Mouse (Mus musculus) lung, embryonic 16.5 days (tissue): Measurements from ENCODE around the gene Pla2g2d. TPM values are rescaled to one million over a fixed set of nuclear protein-coding genes. Genes with fewer than 3 reads are reported as not detected.

Experiments
- ATAC-seq: fragments of 200-750 bp; cut with Nextera tagmentation; 2 replicates; pipeline ENCODE4 v1.8.0; 2017; ENCODE audit warnings: low read depth, mild to moderate bottlenecking, moderate library complexity
- H3K27ac ChIP-seq: fragments of 300-500 bp; sonication (generic); 2 replicates; pipeline ENCODE4 v1.5.1; 2014; ENCODE audit warnings: mild to moderate bottlenecking, control low read depth, low read length
- H3K27me3 ChIP-seq: fragments of 300-500 bp; sonication (generic); 2 replicates; pipeline ENCODE4 v1.6.1; 2014; ENCODE audit warnings: low read depth, low read length, mixed read lengths; ENCODE audit not compliant: control insufficient read depth, insufficient read depth
- H3K36me3 ChIP-seq: fragments of 300-500 bp; sonication (generic); 2 replicates; pipeline ENCODE4 v1.6.1; 2014; ENCODE audit warnings: low read length; ENCODE audit not compliant: control insufficient read depth, insufficient read depth
- H3K4me1 ChIP-seq: fragments of 300-500 bp; sonication (generic); replicated peaks from 2 replicates; pipeline ENCODE4 v1.6.1; 2014; ENCODE audit warnings: low read length, mixed read lengths; ENCODE audit not compliant: control insufficient read depth, insufficient read depth
- H3K4me2 ChIP-seq: fragments of 300-500 bp; sonication (generic); 2 replicates; pipeline ENCODE4 v1.6.1; 2014; ENCODE audit warnings: low read depth, low read length, control low read depth
- H3K4me3 ChIP-seq: fragments of 300-500 bp; sonication (generic); 2 replicates; pipeline ENCODE4 v1.5.1; 2014; ENCODE audit warnings: mild to moderate bottlenecking, low read length, control low read depth
- H3K9ac ChIP-seq: fragments of 300-500 bp; sonication (generic); 2 replicates; pipeline ENCODE4 v1.6.1; 2014; ENCODE audit warnings: low read length, control low read depth
- H3K9me3 ChIP-seq: fragments of 300-500 bp; sonication (generic); 2 replicates; pipeline ENCODE4 v1.6.1; 2016; ENCODE audit warnings: low read length; ENCODE audit not compliant: control insufficient read depth
- WGBS: fragments of 180-500 bp; shearing (Covaris S2); extraction: QIAGEN DNeasy Blood & Tissue Kit; methylation state at CpG from one replicate; pipeline ENCODE4 v1.1.7; 2014; 5-methylcytosine and 5-hydroxymethylcytosine counted together
- polyA plus RNA-seq: library from polyadenylated mRNA; unstranded; fragments of >200 nt; fragmentation: Nextera tagmentation; extraction: Ambion mirVana; gene quantifications from 2 replicates; pipeline ENCODE4 v1.2.1, GENCODE M21; 2015

The Pla2g2d gene
- not detected in 2 replicates for polyA plus RNA-seq

- no peak within 1 kb of the TSS for H3K27ac ChIP-seq
- H3K4me1 ChIP-seq: no peaks in the 10 kb centered on the region
- H3K4me2 ChIP-seq: no peak within 1 kb of the TSS
- no peak for ATAC-seq
- no peaks in the 10 kb centered on the region for H3K9me3 ChIP-seq
- 78% methylated on average over 6 of the region's 6 CpGs for WGBS
- no peak within 1 kb of the TSS for H3K4me3 ChIP-seq
- no peaks in the 10 kb centered on the region for H3K36me3 ChIP-seq
- H3K27me3 ChIP-seq: peaks cover 5% of the 10 kb centered on the region; the same call in 1 of the 2 replicates
- H3K9ac ChIP-seq: no peak within 1 kb of the TSS
Measured at GRCm38 (mm10) chr4:138775435-138775834, at the start of gene Pla2g2d. Pla2g2d (plus strand) TSS chr4:138775735.

- no peak overlapping the region for H3K9ac ChIP-seq
- no peak for ATAC-seq
- H3K4me3 ChIP-seq: no peak overlapping the region
- peaks cover 2% of the 10 kb centered on the region; the same call in 1 of the 2 replicates for H3K27me3 ChIP-seq
- peaks cover 40% of the 10 kb centered on the region for H3K4me1 ChIP-seq
- H3K27ac ChIP-seq: no peak overlapping the region
- no peak overlapping the region for H3K4me2 ChIP-seq
- no peaks in the 10 kb centered on the region for H3K9me3 ChIP-seq
- H3K36me3 ChIP-seq: no peaks in the 10 kb centered on the region
- WGBS: 50% methylated on average over 5 of the region's 5 CpGs
Measured at GRCm38 (mm10) chr4:138725751-138726150, 49.8 kb upstream of the Pla2g2d start.

- Histone ChIP-seq H3K4me3 (no peak overlapping the region), H3K27ac (peak overlapping the region; percentile 63), H3K9me3 (no peaks in the 10 kb centered on the region), H3K9ac (no peak overlapping the region), H3K4me2 (no peak overlapping the region), H3K4me1 (peaks cover 35% of the 10 kb centered on the region), H3K27me3 (no peaks in the 10 kb centered on the region), H3K36me3 (no peaks in the 10 kb centered on the region)
- 23% methylated on average over 9 of the region's 9 CpGs for WGBS
- ATAC-seq: peak; percentile 92
Measured at GRCm38 (mm10) chr4:138729018-138729703, 46.4 kb upstream of the Pla2g2d start.

- Histone ChIP-seq H3K4me3 (no peak overlapping the region), H3K4me2 (no peak overlapping the region), H3K27ac (no peak overlapping the region), H3K9me3 (no peaks in the 10 kb centered on the region), H3K36me3 (no peaks in the 10 kb centered on the region), H3K4me1 (peaks cover 11% of the 10 kb centered on the region), H3K27me3 (no peaks in the 10 kb centered on the region), H3K9ac (no peak overlapping the region)
- no peak; the same call in 1 of the 2 replicates for ATAC-seq
- 56% methylated on average over 7 of the region's 7 CpGs for WGBS
Measured at GRCm38 (mm10) chr4:138734105-138734504, 41.4 kb upstream of the Pla2g2d start.

GRCm38 (mm10) chr4:138734863-138735262 lies 40.7 kb upstream of the Pla2g2d start:
- H3K4me2 ChIP-seq: no peak overlapping the region
- WGBS: 81% methylated on average over 4 of the region's 4 CpGs
- no peak overlapping the region for H3K4me3 ChIP-seq
- H3K27ac ChIP-seq: no peak overlapping the region
- no peaks in the 10 kb centered on the region for H3K27me3 ChIP-seq
- no peaks in the 10 kb centered on the region for H3K36me3 ChIP-seq
- H3K9ac ChIP-seq: no peak overlapping the region
- H3K9me3 ChIP-seq: no peaks in the 10 kb centered on the region
- H3K4me1 ChIP-seq: peaks cover 12% of the 10 kb centered on the region
- ATAC-seq: no peak

GRCm38 (mm10) chr4:138737031-138737430 lies 38.5 kb upstream of the Pla2g2d start, which contains the start of gene Ubxn10:
Ubxn10 (minus strand) TSS chr4:138737167.
- Histone ChIP-seq H3K4me2 (no peak within 1 kb of the TSS), H3K9ac (peak within 1 kb of the TSS; percentile 18; the same call in 1 of the 2 replicates), H3K4me1 (peaks cover 12% of the 10 kb centered on the region), H3K9me3 (no peaks in the 10 kb centered on the region), H3K4me3 (no peak within 1 kb of the TSS), H3K27me3 (no peaks in the 10 kb centered on the region), H3K36me3 (no peaks in the 10 kb centered on the region), H3K27ac (peak within 1 kb of the TSS; percentile 68)
- 38% methylated on average over 7 of the region's 7 CpGs for WGBS
- peak; percentile 84 for ATAC-seq

GRCm38 (mm10) chr4:138739136-138739851 lies 36.2 kb upstream of the Pla2g2d start:
- Histone ChIP-seq H3K4me3 (no peak overlapping the region), H3K36me3 (no peaks in the 10 kb centered on the region), H3K9me3 (no peaks in the 10 kb centered on the region), H3K4me1 (peaks cover 12% of the 10 kb centered on the region), H3K9ac (no peak overlapping the region), H3K27ac (no peak overlapping the region), H3K27me3 (no peaks in the 10 kb centered on the region), H3K4me2 (no peak overlapping the region)
- WGBS: 24% methylated on average over 7 of the region's 7 CpGs
- ATAC-seq: peak; percentile 34; the same call in 1 of the 2 replicates

GRCm38 (mm10) chr4:138745884-138746283 lies 29.7 kb upstream of the Pla2g2d start:
- Histone ChIP-seq H3K4me1 (peaks cover 9% of the 10 kb centered on the region; the same call in 1 of the 2 replicates), H3K4me3 (no peak overlapping the region), H3K27ac (no peak overlapping the region), H3K36me3 (no peaks in the 10 kb centered on the region), H3K9me3 (no peaks in the 10 kb centered on the region), H3K4me2 (no peak overlapping the region), H3K27me3 (no peaks in the 10 kb centered on the region), H3K9ac (no peak overlapping the region)
- peak; percentile 63; the same call in 1 of the 2 replicates for ATAC-seq
- 48% methylated on average over 4 of the region's 4 CpGs for WGBS

GRCm38 (mm10) chr4:138746866-138747265 lies 28.7 kb upstream of the Pla2g2d start:
- no peak overlapping the region for H3K4me3 ChIP-seq
- no peak overlapping the region for H3K4me2 ChIP-seq
- ATAC-seq: no peak
- H3K27me3 ChIP-seq: no peaks in the 10 kb centered on the region
- H3K9ac ChIP-seq: no peak overlapping the region
- 84% methylated on average over 9 of the region's 9 CpGs for WGBS
- H3K27ac ChIP-seq: no peak overlapping the region
- H3K36me3 ChIP-seq: no peaks in the 10 kb centered on the region
- no peaks in the 10 kb centered on the region for H3K9me3 ChIP-seq
- peaks cover 9% of the 10 kb centered on the region; the same call in 1 of the 2 replicates for H3K4me1 ChIP-seq
